26 mouse cellular contexts compared by ENCODE assay signal in the genomic region with DNA sequence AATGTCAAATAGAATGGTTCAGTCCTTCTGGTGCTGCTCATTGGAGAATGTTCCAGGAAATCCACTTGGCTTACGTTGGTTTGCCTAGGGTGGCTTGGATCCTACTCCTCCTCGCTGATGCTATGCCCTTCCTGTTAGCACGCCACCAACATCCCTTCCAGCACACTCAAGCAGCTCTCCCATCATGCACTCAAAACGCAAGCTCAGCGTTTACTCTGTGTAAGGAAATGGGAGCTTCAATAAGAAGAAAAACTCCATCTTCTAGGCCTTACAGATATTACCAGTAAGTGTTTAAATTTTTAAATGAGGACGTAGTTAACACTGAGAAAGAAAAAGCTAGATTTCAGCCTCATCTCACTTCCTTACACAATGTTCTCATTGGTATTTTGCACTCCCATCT.
"Had no signal": no experiment of that assay in that cellular context is flagged by ENCODE, and none has a peak within 500 bp of the region (broad histone marks: within the 10 kb centered on the region; RNA-seq: fewer than 3 reads in every experiment).

No protein-coding gene starts in this region.

- H3K9ac ChIP-seq: embryonic facial prominence, embryonic 12.5 days; embryonic facial prominence, embryonic 13.5 days; embryonic facial prominence, embryonic 15.5 days; forebrain, embryonic 12.5 days; forebrain, embryonic 13.5 days; forebrain, embryonic 15.5 days; forebrain, postnatal 0 days had no signal

- H3K27ac ChIP-seq: embryonic facial prominence, embryonic 10.5 days; embryonic facial prominence, embryonic 12.5 days; embryonic facial prominence, embryonic 13.5 days; embryonic facial prominence, embryonic 15.5 days; forebrain, embryonic 10.5 days; forebrain, embryonic 12.5 days; forebrain, embryonic 13.5 days; forebrain, embryonic 15.5 days; gastrocnemius, adult 2 months; heart, adult 2 months had no signal

- H3K4me2 ChIP-seq: embryonic facial prominence, embryonic 12.5 days; embryonic facial prominence, embryonic 13.5 days; embryonic facial prominence, embryonic 15.5 days; forebrain, embryonic 12.5 days; forebrain, embryonic 13.5 days; forebrain, embryonic 15.5 days had no signal

- H3K27me3 ChIP-seq: embryonic facial prominence, embryonic 12.5 days; embryonic facial prominence, embryonic 13.5 days; embryonic facial prominence, embryonic 15.5 days; forebrain, embryonic 12.5 days; forebrain, embryonic 13.5 days; forebrain, embryonic 15.5 days had no signal

- H3K9me3 ChIP-seq: embryonic facial prominence, embryonic 10.5 days; embryonic facial prominence, embryonic 12.5 days; embryonic facial prominence, embryonic 13.5 days; embryonic facial prominence, embryonic 15.5 days; forebrain, embryonic 10.5 days; forebrain, embryonic 12.5 days; forebrain, embryonic 13.5 days; forebrain, embryonic 15.5 days had no signal

- H3K4me1 ChIP-seq: embryonic facial prominence, embryonic 10.5 days; embryonic facial prominence, embryonic 12.5 days; embryonic facial prominence, embryonic 13.5 days; embryonic facial prominence, embryonic 15.5 days; forebrain, embryonic 10.5 days; forebrain, embryonic 12.5 days; forebrain, embryonic 13.5 days; forebrain, embryonic 15.5 days had no signal

- DNase-seq: cerebellum, adult 9-10 months; cerebellum, adult 9-11 months; cerebellum, postnatal 10 days; cerebellum, postnatal 14 days; cerebellum, postnatal 25 days; cerebellum, postnatal 36 days; embryo, embryonic 11 days; forebrain, postnatal 0 days; gastrocnemius, adult 2 months; gastrocnemius, postnatal 10 days; gastrocnemius, postnatal 14 days; gastrocnemius, postnatal 25 days; gastrocnemius, postnatal 36 days; heart, adult 18-20 months; heart, adult 2 months had no signal

- ATAC-seq: forebrain, embryonic 13.5 days; forebrain, embryonic 14.5 days; forebrain, embryonic 15.5 days; forebrain, embryonic 16.5 days; forebrain, postnatal 0 days had no signal

- H3K4me3 ChIP-seq: embryonic facial prominence, embryonic 10.5 days; embryonic facial prominence, embryonic 12.5 days; embryonic facial prominence, embryonic 13.5 days; embryonic facial prominence, embryonic 15.5 days; erythroblast, embryonic 14.5 days; forebrain, embryonic 10.5 days; forebrain, embryonic 12.5 days; forebrain, embryonic 13.5 days; forebrain, embryonic 15.5 days; gastrocnemius, adult 2 months; heart, adult 2 months had no signal

- H3K36me3 ChIP-seq: embryonic facial prominence, embryonic 10.5 days; embryonic facial prominence, embryonic 12.5 days; embryonic facial prominence, embryonic 13.5 days; embryonic facial prominence, embryonic 15.5 days; forebrain, embryonic 10.5 days; forebrain, embryonic 12.5 days; forebrain, embryonic 15.5 days had no signal
